Comparison of ENCODE assay signal across 15 mouse cellular contexts in genomic region chr5:119656856-119657255, GRCm38 (mm10). TPM values are rescaled to one million over a fixed set of nuclear protein-coding genes. Genes with fewer than 3 reads are reported as not detected.
DNase-seq lines count a peak whose midpoint lies in the region; ATAC-seq and TF ChIP-seq lines count a peak whose summit lies in the region.
"Had no signal": no experiment of that assay in that cellular context is flagged by ENCODE, and none has a peak within 500 bp of the region (broad histone marks: within the 10 kb centered on the region; RNA-seq: fewer than 3 reads in every experiment).

No protein-coding gene starts in this region.

- no peak for ATAC-seq in hindbrain, embryonic 11.5 days (ENCODE audit: low FRiP score)
- ATAC-seq in hindbrain, embryonic 16.5 days: no peak
- ATAC-seq: intestine, embryonic 15.5 days; midbrain, embryonic 15.5 days had no signal

- H3K4me1 ChIP-seq in hindbrain, embryonic 11.5 days (replicated peaks; ENCODE audit: control insufficient read depth, insufficient read depth, low read length): no peaks in the 10 kb centered on the region; the same call in 1 of the 2 replicates
- H3K4me1 ChIP-seq in hindbrain, embryonic 16.5 days (ENCODE audit: control insufficient read depth, insufficient read depth, low read depth, low read length): no peaks in the 10 kb centered on the region
- peaks cover 65% of the 10 kb centered on the region for H3K4me1 ChIP-seq in E14TG2a.4 (replicated peaks; ENCODE audit: low read depth, low read length)
- peaks cover 5 to 8% of the 10 kb centered on the region in 2 experiments; a peak in 3 of 4 replicates for H3K4me1 ChIP-seq in ES-E14 (ENCODE audit: control insufficient read depth in 2 of 2, insufficient read depth in 2 of 2, low read length in 2 of 2, poor library complexity in 1 of 2)
- H3K4me1 ChIP-seq in limb, embryonic 10.5 days: peaks cover 41% of the 10 kb centered on the region

- H3K9ac ChIP-seq in hindbrain, embryonic 11.5 days (ENCODE audit: low read depth, low read length): no peak overlapping the region
- no peak overlapping the region for H3K9ac ChIP-seq in hindbrain, embryonic 16.5 days (ENCODE audit: low read depth, low read length)
- peak overlapping the region; percentile 27; the same call in 1 of the 2 replicates for H3K9ac ChIP-seq in ES-E14 (ENCODE audit: insufficient read depth, low read depth, low read length, poor library complexity, severe bottlenecking)
- H3K9ac ChIP-seq: intestine, embryonic 15.5 days; midbrain, embryonic 15.5 days had no signal

- in situ Hi-C loops in ES-E14 (cut with MboI; ENCODE audit: low sequenced_read_pairs in 2 of 2, unreplicated experiment in 2 of 2): loop anchor here in 1 of 2 experiments (25.0 kb wide), 1 partner anchor 1495 kb away; the partner anchor contains the start of genes Fbxw8 and Hrk

- H3K9me3 ChIP-seq in hindbrain, embryonic 11.5 days (ENCODE audit: control insufficient read depth, low read length): no peaks in the 10 kb centered on the region
- H3K9me3 ChIP-seq in hindbrain, embryonic 16.5 days (ENCODE audit: control insufficient read depth, low read length): no peaks in the 10 kb centered on the region
- H3K9me3 ChIP-seq in E14TG2a.4 (ENCODE audit: low read length) (no peaks in the 10 kb centered on the region), ES-E14 (ENCODE audit: control insufficient read depth, insufficient read depth, low read depth, low read length) (no peaks in the 10 kb centered on the region)
- no peaks in the 10 kb centered on the region for H3K9me3 ChIP-seq in limb, embryonic 10.5 days (replicated peaks)
- H3K9me3 ChIP-seq: intestine, embryonic 15.5 days; midbrain, embryonic 15.5 days had no signal

- 2% methylated on average over 18 of the region's 21 CpGs for WGBS in hindbrain, embryonic 11.5 days
- WGBS in hindbrain, embryonic 16.5 days: under 1% methylated on average over 21 of the region's 21 CpGs
- WGBS in limb, embryonic 10.5 days: 2% methylated on average over 21 of the region's 21 CpGs

- peak; percentile 36 for DNase-seq in hindbrain, embryonic 11.5 days (ENCODE audit: low spot score)
- DNase-seq in ES-E14 (ENCODE audit: low read depth, low spot score): no peak
- DNase-seq in limb, embryonic 10.5 days (ENCODE audit: low spot score): no peak
- DNase-seq in gastrocnemius, adult 8-10 months (ENCODE audit: low spot score in 2 of 2): no peak
- DNase-seq in right cerebral cortex, postnatal 36 days (ENCODE audit: low spot score in 2 of 2): no peak
- DNase-seq in thymus, postnatal 10 days (ENCODE audit: low spot score in 2 of 2): no peak
- DNase-seq: adrenal gland, adult 8-10 months; cerebellum, adult 8-10 months; embryo, embryonic 11 days; heart, postnatal 4 days had no signal

- H3K4me2 ChIP-seq in hindbrain, embryonic 11.5 days (replicated peaks; ENCODE audit: low read depth, low read length): no peak overlapping the region
- no peak overlapping the region for H3K4me2 ChIP-seq in hindbrain, embryonic 16.5 days (ENCODE audit: low read length)
- H3K4me2 ChIP-seq: intestine, embryonic 15.5 days; midbrain, embryonic 15.5 days had no signal

- H3K36me3 ChIP-seq in hindbrain, embryonic 11.5 days (ENCODE audit: control insufficient read depth, insufficient read depth, low read length): no peaks in the 10 kb centered on the region
- no peaks in the 10 kb centered on the region for H3K36me3 ChIP-seq in hindbrain, embryonic 16.5 days (ENCODE audit: control insufficient read depth, insufficient read depth, low read length)
- H3K36me3 ChIP-seq in E14TG2a.4 (ENCODE audit: insufficient read depth, low read length) (no peaks in the 10 kb centered on the region), ES-E14 (ENCODE audit: control insufficient read depth, insufficient read depth, low read length, poor library complexity, severe bottlenecking) (no peaks in the 10 kb centered on the region)
- no peaks in the 10 kb centered on the region for H3K36me3 ChIP-seq in limb, embryonic 10.5 days
- H3K36me3 ChIP-seq: intestine, embryonic 15.5 days; midbrain, embryonic 15.5 days had no signal

- H3K27ac ChIP-seq in hindbrain, embryonic 11.5 days (ENCODE audit: low read depth, low read length): no peak overlapping the region
- H3K27ac ChIP-seq in hindbrain, embryonic 16.5 days (ENCODE audit: low read depth, low read length): no peak overlapping the region
- peak overlapping the region; percentile 46; the same call in 1 of the 2 replicates for H3K27ac ChIP-seq in ES-E14 (ENCODE audit: insufficient read depth, low read depth, low read length, poor library complexity, severe bottlenecking)
- peak overlapping the region; percentile 46; the same call in 1 of the 2 replicates for H3K27ac ChIP-seq in limb, embryonic 10.5 days
- H3K27ac ChIP-seq: intestine, embryonic 15.5 days; left cerebral cortex, adult 2 months; midbrain, embryonic 15.5 days had no signal

- H3K27me3 ChIP-seq in hindbrain, embryonic 11.5 days (ENCODE audit: control insufficient read depth, insufficient read depth, low read length): peaks cover 76% of the 10 kb centered on the region
- H3K27me3 ChIP-seq in hindbrain, embryonic 16.5 days (replicated peaks; ENCODE audit: control insufficient read depth, insufficient read depth, low read length): peaks cover 72% of the 10 kb centered on the region
- peaks cover 75% of the 10 kb centered on the region for H3K27me3 ChIP-seq in E14TG2a.4 (ENCODE audit: insufficient read depth, low read length)
- H3K27me3 ChIP-seq in limb, embryonic 10.5 days (ENCODE audit: low read depth, poor library complexity, severe bottlenecking): peaks cover 96% of the 10 kb centered on the region

- H3K4me3 ChIP-seq in hindbrain, embryonic 11.5 days (ENCODE audit: low read depth, low read length): no peak overlapping the region
- no peak overlapping the region for H3K4me3 ChIP-seq in hindbrain, embryonic 16.5 days (ENCODE audit: low read length)
- H3K4me3 ChIP-seq in E14TG2a.4 (replicated peaks; ENCODE audit: low read length): peak overlapping the region; percentile 52
- H3K4me3 ChIP-seq in ES-E14 (ENCODE audit: insufficient read depth in 1 of 2, low read depth in 1 of 2, low read length in 2 of 2, poor library complexity in 1 of 2, severe bottlenecking in 1 of 2): peak overlapping the region; percentile 20 to 33
- H3K4me3 ChIP-seq in limb, embryonic 10.5 days: peak overlapping the region; percentile 35
- H3K4me3 ChIP-seq: intestine, embryonic 15.5 days; left cerebral cortex, adult 2 months; midbrain, embryonic 15.5 days had no signal

- no peak for TF ChIP-seq CTCF in E14TG2a.4 (conservative IDR thresholded peaks at IDR 0.05; ENCODE audit: low read length)

TF ChIP-seq in ES-E14, 5 proteins besides CTCF, POLR2A, EP300 and RAD21:
- no peak for TF ChIP-seq MAFK (IDR thresholded peaks at IDR 0.05; ENCODE audit: insufficient read depth, low read depth, low read length)
- no peak for TF ChIP-seq HCFC1 (IDR thresholded peaks at IDR 0.05; ENCODE audit: borderline replicate concordance, insufficient read depth, low read length)
- no peak for TF ChIP-seq ZC3H11A (IDR thresholded peaks at IDR 0.05; ENCODE audit: borderline replicate concordance, low read depth, low read length)
- no peak for TF ChIP-seq ZNF384 (IDR thresholded peaks at IDR 0.05; ENCODE audit: low read depth, low read length)
- no peak for TF ChIP-seq CHD2 (IDR thresholded peaks at IDR 0.05; ENCODE audit: low read depth, low read length)

RNA-seq across cellular contexts. Expression of gene Tbx3, which starts 13.6 kb away (rescaled TPM):
- polyA plus RNA-seq in hindbrain, embryonic 11.5 days (2014; fragmentation: Nextera tagmentation; extraction: Ambion mirVana): 5.1 and 9.0 TPM in 2 replicates
- polyA plus RNA-seq in hindbrain, embryonic 16.5 days (2015; fragmentation: Nextera tagmentation; extraction: Ambion mirVana): 2.9 and 5.0 TPM in 2 replicates
- 30.5 and 47.9 TPM in 2 replicates for total RNA-seq in ES-E14 (2012; rRNA removed)
- 50.1 and 55.3 TPM in 2 replicates for polyA plus RNA-seq in limb, embryonic 10.5 days (2016; fragmentation: Nextera tagmentation; extraction: Ambion mirVana)
- total RNA-seq in gastrocnemius, adult 8-10 months (2022): 1 to 10 TPM; 1.5 to 5.8 (median 3.2) TPM

Comparison
In these comparisons a context has a peak if more than half of its experiments do, and no peak if none do; other contexts are left out.
1. H3K27ac ChIP-seq: peak in ES-E14 (single experiment) and limb, embryonic 10.5 days (single experiment); none in hindbrain, embryonic 11.5 days (single experiment) and hindbrain, embryonic 16.5 days (single experiment).
2. H3K4me3 ChIP-seq: peak in E14TG2a.4 (single experiment), ES-E14 (2 of 2) and limb, embryonic 10.5 days (single experiment); none in hindbrain, embryonic 11.5 days (single experiment) and hindbrain, embryonic 16.5 days (single experiment).